Mouse (Mus musculus): ENCODE results near the gene Myl3. TPM values are rescaled to one million over a fixed set of nuclear protein-coding genes. Genes with fewer than 3 reads are reported as not detected.

The Myl3 gene
- total and polyA plus RNA-seq, 3 experiments, result not detected

- in situ Hi-C loops (cut with MboI; ENCODE audit: low pct_ligation_motif_present, low pct_unique_long_range_greater_than_20kb, low sequenced_read_pairs), result no loop called here
- TF ChIP-seq EP300 (IDR thresholded peaks at IDR 0.05; ENCODE audit: low read length), result no peak
- TF ChIP-seq UBTF (IDR thresholded peaks at IDR 0.05; ENCODE audit: low read depth, low read length), result peak; percentile 75; the same call in 1 of the 2 replicates
- Histone ChIP-seq H3K4me1 (ENCODE audit: control insufficient read depth in 1 of 2, insufficient read depth in 2 of 2) (peaks cover 2 to 4% of the 10 kb centered on the region in 2 experiments; a peak in 1 of 4 replicates), H3K4me3 (replicated peaks in 1 of 3; ENCODE audit: low read depth in 2 of 3, low read length in 2 of 3, poor library complexity in 1 of 3) (peak overlapping the region; percentile 5 to 68 (median 16)), H3K36me3 (replicated peaks in 1 of 2; ENCODE audit: control insufficient read depth in 1 of 2, insufficient read depth in 1 of 2, low read length in 1 of 2) (no peaks in the 10 kb centered on the region), H3K4me2 (ENCODE audit: insufficient read depth, low read depth, poor library complexity, severe bottlenecking) (peak overlapping the region; percentile 87), H3K27ac (ENCODE audit: insufficient read depth, low read depth) (no peak overlapping the region), H3K9ac (ENCODE audit: insufficient read depth, low read depth) (peak overlapping the region; percentile 49), H3K9me3 (replicated peaks; ENCODE audit: low read length) (peaks cover 2% of the 10 kb centered on the region), H3K79me2 (replicated peaks; ENCODE audit: control insufficient read depth, extremely low read depth, insufficient read depth, poor library complexity, severe bottlenecking) (no peaks in the 10 kb centered on the region), H3K27me3 (replicated peaks) (peaks cover 78% of the 10 kb centered on the region)
- no peak for DNase-seq (ENCODE audit: extremely low read depth)
- dilution Hi-C loops (cut with MboI; ENCODE audit: extremely low pct_ligation_motif_present, extremely low pct_unique_long_range_greater_than_20kb, low sequenced_read_pairs), result no loop called here
Measured at GRCm38 (mm10) chr9:110742295-110742950, 762 bp downstream of the Myl3 start.

- peak overlapping the region; percentile 49 for H3K9ac ChIP-seq (ENCODE audit: insufficient read depth, low read depth)
- dilution Hi-C loops (cut with MboI; ENCODE audit: extremely low pct_ligation_motif_present, extremely low pct_unique_long_range_greater_than_20kb, low sequenced_read_pairs) (no loop called here), in situ Hi-C loops (cut with MboI; ENCODE audit: low pct_ligation_motif_present, low pct_unique_long_range_greater_than_20kb, low sequenced_read_pairs) (no loop called here)
- no peaks in the 10 kb centered on the region for H3K79me2 ChIP-seq (replicated peaks; ENCODE audit: control insufficient read depth, extremely low read depth, insufficient read depth, poor library complexity, severe bottlenecking)
- H3K4me2 ChIP-seq (ENCODE audit: insufficient read depth, low read depth, poor library complexity, severe bottlenecking), result peak overlapping the region; percentile 87
- H3K27me3 ChIP-seq (replicated peaks), result peaks cover 83% of the 10 kb centered on the region
- no peaks in the 10 kb centered on the region for H3K36me3 ChIP-seq (replicated peaks in 1 of 2; ENCODE audit: control insufficient read depth in 1 of 2, insufficient read depth in 1 of 2, low read length in 1 of 2)
- peaks cover 2% of the 10 kb centered on the region for H3K9me3 ChIP-seq (replicated peaks; ENCODE audit: low read length)
- H3K27ac ChIP-seq (ENCODE audit: insufficient read depth, low read depth), result no peak overlapping the region
- TF ChIP-seq KAT2A (IDR thresholded peaks at IDR 0.05; ENCODE audit: insufficient replicate concordance, low read length) (no peak), UBTF (IDR thresholded peaks at IDR 0.05; ENCODE audit: low read depth, low read length) (peak; percentile 43; the same call in 1 of the 2 replicates)
- H3K4me3 ChIP-seq (replicated peaks in 1 of 3; ENCODE audit: low read depth in 2 of 3, low read length in 2 of 3, poor library complexity in 1 of 3), result peak overlapping the region in 2 of 3 experiments; percentile 16 to 68
- peaks cover 2 to 4% of the 10 kb centered on the region in 2 experiments; a peak in 1 of 4 replicates for H3K4me1 ChIP-seq (ENCODE audit: control insufficient read depth in 1 of 2, insufficient read depth in 2 of 2)
- no peak for DNase-seq (ENCODE audit: extremely low read depth)
Measured at GRCm38 (mm10) chr9:110742951-110743455, 1.3 kb downstream of the Myl3 start.

DNA sequence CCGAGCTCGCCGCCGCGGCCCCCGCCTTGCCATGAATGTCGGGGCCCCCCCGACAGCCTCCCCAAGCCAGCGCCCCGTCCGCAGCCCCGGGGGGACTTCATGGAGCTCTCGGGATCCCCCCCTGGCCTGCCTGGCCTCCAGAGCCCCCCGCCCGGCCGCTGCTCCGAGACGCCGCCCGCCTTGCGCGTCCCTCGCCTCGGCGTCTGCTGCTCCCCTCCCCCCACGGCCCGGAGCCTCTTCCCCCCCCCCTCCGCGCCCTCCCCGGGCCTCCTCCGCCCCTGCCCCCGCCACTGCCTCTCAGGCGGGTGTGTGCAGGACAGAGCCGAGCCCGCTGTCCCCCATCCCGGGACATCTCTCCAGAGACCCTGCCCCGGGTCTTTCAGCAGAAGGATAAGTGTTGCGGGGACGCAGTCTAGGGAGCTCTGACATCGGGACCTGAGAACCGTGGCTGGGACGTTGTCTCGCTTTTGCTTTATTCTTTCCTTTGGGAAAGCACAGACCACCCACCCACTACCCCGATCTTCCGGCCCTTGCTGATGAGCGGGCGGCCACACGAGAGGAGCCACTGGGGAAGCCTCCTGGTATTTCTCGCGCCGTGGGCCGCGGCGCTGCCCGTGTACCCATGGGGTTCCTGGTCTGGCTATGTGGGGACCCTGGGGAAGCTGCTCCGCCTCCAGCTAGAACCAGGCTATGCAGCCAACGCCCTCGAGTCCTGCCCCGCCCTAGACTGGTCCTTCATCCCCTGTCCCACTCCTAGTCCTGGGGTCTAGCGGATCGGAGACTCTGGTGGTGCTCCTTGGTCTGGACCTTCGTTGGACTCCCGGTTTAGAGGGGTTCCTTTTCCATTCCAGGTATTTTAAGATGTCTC is 2.0 kb downstream of the Myl3 start:
- TF ChIP-seq ZC3H11A (IDR thresholded peaks at IDR 0.05; ENCODE audit: low read depth, low read length) (no peak), UBTF (IDR thresholded peaks at IDR 0.05; ENCODE audit: low read depth, low read length) (no peak), POLR2AphosphoS2 (IDR thresholded peaks at IDR 0.05; ENCODE audit: low read depth, low read length) (no peak), NELFE (IDR thresholded peaks at IDR 0.05; ENCODE audit: low read depth, low read length) (no peak), PAX5 (IDR thresholded peaks at IDR 0.05; ENCODE audit: low read length) (no peak), TBP (conservative IDR thresholded peaks at IDR 0.05; ENCODE audit: low read depth, low read length) (no peak), POLR2A (IDR thresholded peaks at IDR 0.05; ENCODE audit: low read depth, low read length) (no peak), CHD1 (IDR thresholded peaks at IDR 0.05; ENCODE audit: low read depth, low read length) (no peak), MAZ (IDR thresholded peaks at IDR 0.05; ENCODE audit: low read depth, low read length) (no peak), SMC3 (IDR thresholded peaks at IDR 0.05; ENCODE audit: low read depth, low read length) (no peak), TCF12 (IDR thresholded peaks at IDR 0.05; ENCODE audit: low read depth, low read length) (no peak), KAT2A (IDR thresholded peaks at IDR 0.05; ENCODE audit: insufficient replicate concordance, low read length) (no peak), SIN3A (IDR thresholded peaks at IDR 0.05; ENCODE audit: low read length) (no peak), MXI1 (IDR thresholded peaks at IDR 0.05; ENCODE audit: low read depth, low read length) (no peak)

More for the DNA sequence above, 2.0 kb downstream of the Myl3 start:
- H3K27ac ChIP-seq (ENCODE audit: insufficient read depth, low read depth), result no peak overlapping the region
- no peaks in the 10 kb centered on the region for H3K36me3 ChIP-seq (replicated peaks in 1 of 2; ENCODE audit: control insufficient read depth in 1 of 2, insufficient read depth in 1 of 2, low read length in 1 of 2)
- no peak for DNase-seq (ENCODE audit: extremely low read depth)
- H3K79me2 ChIP-seq (replicated peaks; ENCODE audit: control insufficient read depth, extremely low read depth, insufficient read depth, poor library complexity, severe bottlenecking), result no peaks in the 10 kb centered on the region
- dilution Hi-C loops (cut with MboI; ENCODE audit: extremely low pct_ligation_motif_present, extremely low pct_unique_long_range_greater_than_20kb, low sequenced_read_pairs), result no loop called here
- peaks cover 2 to 4% of the 10 kb centered on the region in 2 experiments; a peak in 1 of 4 replicates for H3K4me1 ChIP-seq (ENCODE audit: control insufficient read depth in 1 of 2, insufficient read depth in 2 of 2)
- H3K4me2 ChIP-seq (ENCODE audit: insufficient read depth, low read depth, poor library complexity, severe bottlenecking), result peak overlapping the region; percentile 87
- H3K9ac ChIP-seq (ENCODE audit: insufficient read depth, low read depth), result peak overlapping the region; percentile 49; the same call in 1 of the 2 replicates
- in situ Hi-C loops (cut with MboI; ENCODE audit: low pct_ligation_motif_present, low pct_unique_long_range_greater_than_20kb, low sequenced_read_pairs), result no loop called here
- peaks cover 88% of the 10 kb centered on the region for H3K27me3 ChIP-seq (replicated peaks)
- peak overlapping the region in 1 of 3 experiments; percentile 32 for H3K4me3 ChIP-seq (replicated peaks in 1 of 3; ENCODE audit: low read depth in 2 of 3, low read length in 2 of 3, poor library complexity in 1 of 3)
- H3K9me3 ChIP-seq (replicated peaks; ENCODE audit: low read length), result no peaks in the 10 kb centered on the region
